Mouse (Mus musculus): Measurements from ENCODE around the gene Dcaf4.

- TF ChIP-seq CTCF (IDR thresholded peaks at IDR 0.05; ENCODE audit: low read depth) (no peak), EP300 (IDR thresholded peaks at IDR 0.05; ENCODE audit: low read depth) (no peak)
Observed at GRCm38 (mm10) chr12:83495961-83496282, 24.3 kb upstream of the Dcaf4 start.
